Mouse (Mus musculus): ENCODE results near the gene Ltbp2.
A peak's percentile ranks its signal among the peaks of the same experiment; 100 is the strongest.

Ltbp2 gene

GRCm38 (mm10) chr12:84876481-84877121, at the start of gene Ltbp2:
Gene Ltbp2 (minus strand): TSS chr12:84876532.
- peak; percentile 95 for DNase-seq

DNA sequence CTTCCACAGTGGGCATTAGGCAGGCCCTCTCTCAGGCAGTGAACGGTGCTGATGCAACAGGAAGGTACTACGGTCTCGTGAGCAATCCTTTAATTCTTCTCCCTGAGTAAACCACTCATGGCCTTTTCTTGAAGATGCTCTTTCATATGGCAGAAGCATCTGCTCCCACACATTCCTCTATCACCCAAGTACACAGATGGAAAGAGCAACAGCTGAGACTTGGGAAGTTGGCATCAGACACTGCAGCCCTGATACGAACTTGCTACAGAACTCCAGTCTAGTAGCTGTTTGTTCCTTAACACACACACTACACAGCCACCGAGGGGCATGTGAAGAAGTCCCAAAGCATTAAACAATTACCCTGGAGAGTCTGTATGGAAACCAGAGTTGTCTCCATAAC, 48.0 kb upstream of the Ltbp2 start:
- DNase-seq: no peak

DNA sequence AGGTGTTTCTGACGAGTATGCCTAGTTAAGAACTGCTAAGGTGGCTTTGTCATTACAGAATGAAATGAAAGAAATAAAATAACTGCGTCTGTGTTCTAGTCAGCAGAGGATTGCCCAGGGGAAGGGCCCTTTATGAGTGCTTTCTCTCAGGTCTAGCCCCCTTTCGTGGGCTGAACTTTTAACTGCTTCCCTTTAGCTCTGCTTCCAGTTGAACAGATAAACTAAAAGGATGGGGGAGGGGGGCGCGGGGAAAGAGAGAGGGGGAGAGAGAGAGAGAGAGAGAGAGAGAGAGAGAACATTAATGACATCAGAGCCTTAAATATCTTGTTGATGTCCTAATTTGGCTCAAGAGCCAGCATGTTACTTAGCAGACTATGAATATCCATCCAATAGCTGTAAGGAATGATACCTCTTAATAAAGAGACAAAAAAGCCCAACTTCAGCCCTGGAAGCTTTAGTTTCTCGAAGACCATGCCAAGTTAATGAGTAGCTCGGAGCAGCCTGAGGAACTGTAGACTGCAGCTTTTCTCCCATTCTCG, 45.6 kb upstream of the Ltbp2 start:
- no peak for DNase-seq

DNA sequence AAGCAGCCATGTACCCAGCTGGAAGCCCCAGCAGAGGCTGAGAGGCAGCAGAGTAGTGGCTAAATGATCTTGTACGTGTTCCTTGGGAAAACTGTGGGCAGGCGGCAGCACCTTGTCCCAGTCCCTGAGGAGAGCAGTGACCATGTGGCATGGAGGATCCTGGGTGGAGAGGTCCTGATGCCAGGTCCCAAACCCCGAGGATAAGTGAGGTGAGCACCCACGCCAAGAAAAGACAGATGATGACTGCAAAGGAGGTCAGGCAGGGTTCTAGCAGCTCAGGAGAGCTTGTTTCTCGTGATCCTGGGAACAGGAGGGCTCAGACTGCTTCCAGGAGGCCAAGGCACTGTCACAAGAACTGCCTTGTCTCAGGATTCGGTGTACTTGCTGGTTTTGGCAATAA, 42.5 kb upstream of the Ltbp2 start:
- no peak for DNase-seq

GRCm38 (mm10) chr12:84917799-84918198, 41.5 kb upstream of the Ltbp2 start:
- no peak for DNase-seq

GRCm38 (mm10) chr12:84914959-84915358, 38.6 kb upstream of the Ltbp2 start:
- DNase-seq: peak; percentile 48

GRCm38 (mm10) chr12:84912652-84913104, 36.3 kb upstream of the Ltbp2 start:
- peak; percentile 13 for DNase-seq

- no peak for DNase-seq
Measured at GRCm38 (mm10) chr12:84911640-84912039, 35.3 kb upstream of the Ltbp2 start.

DNA sequence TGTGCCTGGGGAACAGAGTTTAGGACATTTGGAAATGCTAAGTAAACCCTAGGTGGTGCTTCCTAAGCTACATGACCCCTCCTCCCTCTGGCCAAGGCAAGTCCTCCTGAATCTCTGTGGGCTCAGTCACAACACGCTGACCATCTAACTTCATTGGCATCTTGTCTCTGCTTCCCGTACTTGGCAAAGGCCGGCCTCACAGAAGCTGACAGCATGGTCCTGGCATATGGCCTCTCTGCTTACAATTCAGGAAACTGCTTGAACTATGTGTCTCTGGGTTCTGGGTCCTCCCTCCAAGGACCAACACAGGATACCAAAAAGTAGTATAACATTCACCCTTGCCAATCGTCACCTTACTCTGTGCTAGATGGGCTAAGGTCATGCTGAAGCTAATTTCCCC, 33.7 kb upstream of the Ltbp2 start:
- DNase-seq: no peak

GRCm38 (mm10) chr12:84907627-84908480, 31.5 kb upstream of the Ltbp2 start:
- DNase-seq: peak; percentile 51

DNA sequence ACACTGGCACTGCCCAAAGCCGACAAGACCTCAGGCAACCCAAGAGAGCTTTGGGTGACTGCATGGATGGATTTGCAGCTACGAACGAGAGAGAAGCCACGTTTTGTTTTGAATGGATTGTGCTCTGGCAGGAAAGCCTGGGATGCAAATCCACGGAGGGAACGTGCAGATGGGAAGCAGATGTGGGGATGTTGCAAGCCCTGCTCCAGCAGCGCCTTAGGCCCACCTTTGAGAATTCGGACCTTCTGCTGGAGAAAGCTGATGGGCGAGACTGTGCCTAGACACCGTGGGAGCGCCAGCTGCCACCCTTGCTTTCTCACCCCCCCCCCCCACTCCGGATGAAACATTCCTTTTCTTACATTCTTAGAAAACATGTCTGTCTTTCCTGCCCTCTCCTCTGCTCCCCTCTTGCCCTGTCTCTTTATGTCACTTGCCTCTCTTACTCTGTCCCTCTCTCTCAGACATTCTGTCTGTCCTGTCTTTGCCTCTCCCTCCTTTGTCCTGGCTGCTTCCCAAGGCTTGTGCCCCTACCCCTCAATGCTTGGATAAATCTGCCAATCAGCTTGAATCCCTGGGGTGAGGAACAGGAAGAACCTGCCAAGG, 30.8 kb upstream of the Ltbp2 start:
- peak; percentile 11 for DNase-seq

GRCm38 (mm10) chr12:84904399-84904798, 28.1 kb upstream of the Ltbp2 start:
- no peak for DNase-seq

DNA sequence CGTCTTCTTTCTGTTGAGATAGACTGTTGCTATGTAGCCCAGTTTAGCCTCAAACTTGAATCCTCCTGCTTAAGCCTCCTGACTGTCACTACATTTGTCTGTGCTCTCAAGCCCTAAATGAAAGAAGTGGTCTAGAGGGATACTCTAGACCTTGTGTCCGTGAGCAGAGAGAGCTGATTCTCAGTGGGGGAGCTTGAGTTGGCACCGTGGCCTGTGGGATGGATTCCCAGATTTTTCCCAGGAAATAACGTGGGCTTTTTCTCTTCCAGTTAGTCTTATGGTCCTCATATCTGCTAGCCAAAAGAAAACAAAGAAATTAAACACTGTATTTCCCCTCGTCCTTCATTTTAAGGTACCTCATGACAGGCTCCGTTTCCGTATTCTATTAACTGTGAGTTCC, 24.0 kb upstream of the Ltbp2 start:
- no peak for DNase-seq

DNA sequence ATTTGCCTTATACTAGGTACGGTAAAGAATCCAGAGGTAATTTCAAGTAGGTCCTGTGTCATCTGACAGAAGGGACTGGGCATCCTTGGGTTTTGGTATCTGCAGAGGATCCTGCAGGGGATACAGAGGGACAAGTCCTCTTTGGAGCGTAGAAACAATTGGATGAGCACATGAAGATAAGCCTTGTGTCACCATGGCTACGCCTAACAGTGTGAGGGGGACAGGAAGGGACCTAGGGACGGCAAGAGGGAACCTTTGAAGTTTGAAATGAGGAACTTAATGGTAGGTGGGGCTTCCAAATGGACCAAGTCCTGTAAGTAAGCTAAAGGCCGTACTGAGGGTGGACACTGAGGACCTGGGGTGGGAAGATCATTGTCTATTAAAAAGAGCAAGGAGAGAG, 21.0 kb upstream of the Ltbp2 start:
- DNase-seq: no peak

- DNase-seq: peak; percentile 47
Measured at GRCm38 (mm10) chr12:84896235-84896634, 19.9 kb upstream of the Ltbp2 start.

DNA sequence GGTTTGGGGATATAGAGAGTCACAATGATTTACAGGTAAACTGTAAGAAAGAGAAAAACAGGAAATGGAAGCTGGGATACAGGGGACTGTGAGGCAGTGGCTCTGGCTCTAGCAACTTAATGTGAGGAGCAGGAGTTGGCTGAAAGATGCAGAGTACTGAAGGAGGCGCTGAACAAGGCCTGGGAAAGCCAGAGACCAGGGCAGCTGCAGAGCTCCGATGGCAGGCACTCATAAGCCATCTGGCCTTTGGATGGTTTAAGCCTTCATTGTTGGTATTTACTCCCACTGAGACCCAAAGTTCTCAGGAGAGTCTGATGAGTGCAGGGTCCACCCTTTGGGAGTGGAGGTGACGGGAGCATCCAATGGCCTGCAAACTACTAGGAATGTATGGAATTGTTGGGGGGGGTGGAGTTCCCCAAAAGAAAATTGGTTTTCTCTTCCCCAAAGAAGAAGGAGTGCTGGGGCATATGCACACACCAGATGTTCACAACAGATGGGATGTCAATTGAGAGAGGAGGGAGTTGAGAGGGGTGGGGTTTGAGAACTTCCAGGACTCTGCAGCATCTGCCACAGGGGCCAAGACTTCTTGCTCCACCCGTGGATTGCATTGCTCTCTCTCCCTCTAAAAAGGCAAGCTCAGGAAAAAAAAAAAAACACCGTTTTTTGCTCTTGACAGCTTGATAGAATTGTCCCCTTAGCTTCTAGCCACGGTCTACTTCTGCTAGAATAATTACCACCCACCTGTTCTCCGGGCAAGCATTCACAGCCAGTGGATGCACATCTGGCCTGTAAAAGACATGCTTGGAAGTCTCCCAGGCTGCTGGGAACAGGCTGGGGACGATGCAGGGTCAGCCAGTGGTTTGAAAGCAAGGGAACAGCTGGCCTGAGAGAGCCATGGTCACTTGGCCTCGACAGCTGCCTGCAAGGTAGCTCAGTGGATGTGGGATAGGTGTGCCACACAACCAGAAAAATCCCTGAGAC, 17.6 kb upstream of the Ltbp2 start:
- no peak for DNase-seq

- DNase-seq: no peak
Measured at GRCm38 (mm10) chr12:84890289-84890688, 14.0 kb upstream of the Ltbp2 start.

DNA sequence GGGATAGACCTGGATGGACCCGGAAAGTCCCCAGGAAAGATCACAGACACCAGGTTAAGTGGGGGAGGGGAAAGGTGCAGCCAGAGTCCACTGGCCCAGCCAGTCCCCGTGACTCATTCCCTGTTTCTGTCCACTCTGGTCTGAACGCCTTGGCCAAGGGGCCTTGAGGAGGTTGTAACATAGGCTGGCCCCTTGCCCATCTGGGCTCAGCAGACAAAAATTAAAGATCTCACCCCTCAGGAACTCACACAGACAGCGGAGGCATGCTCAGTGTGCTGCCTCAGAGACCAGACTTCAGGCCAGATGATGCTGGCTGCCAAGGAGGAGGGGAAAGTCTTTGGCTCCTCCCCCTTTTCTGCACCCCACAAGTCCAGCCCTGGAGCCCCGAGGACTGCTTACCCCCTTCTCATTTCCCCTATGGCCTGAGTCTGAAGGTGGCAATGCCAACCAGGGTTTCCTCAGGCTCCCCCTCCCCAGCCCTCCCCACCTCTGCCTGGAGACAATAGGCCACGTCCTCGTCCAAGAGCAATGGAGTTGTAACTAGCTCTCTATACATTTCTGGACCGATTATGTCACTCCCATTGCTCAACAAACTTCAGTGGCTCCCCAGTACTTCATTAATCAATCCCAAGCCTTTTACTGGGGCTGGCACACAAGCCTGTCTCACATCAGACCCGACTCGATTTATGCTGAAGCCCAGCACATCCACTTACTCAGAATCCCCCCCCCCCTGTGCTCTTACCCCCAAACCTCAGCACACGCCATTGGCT, 9.0 kb upstream of the Ltbp2 start:
- peak; percentile 44 for DNase-seq

DNA sequence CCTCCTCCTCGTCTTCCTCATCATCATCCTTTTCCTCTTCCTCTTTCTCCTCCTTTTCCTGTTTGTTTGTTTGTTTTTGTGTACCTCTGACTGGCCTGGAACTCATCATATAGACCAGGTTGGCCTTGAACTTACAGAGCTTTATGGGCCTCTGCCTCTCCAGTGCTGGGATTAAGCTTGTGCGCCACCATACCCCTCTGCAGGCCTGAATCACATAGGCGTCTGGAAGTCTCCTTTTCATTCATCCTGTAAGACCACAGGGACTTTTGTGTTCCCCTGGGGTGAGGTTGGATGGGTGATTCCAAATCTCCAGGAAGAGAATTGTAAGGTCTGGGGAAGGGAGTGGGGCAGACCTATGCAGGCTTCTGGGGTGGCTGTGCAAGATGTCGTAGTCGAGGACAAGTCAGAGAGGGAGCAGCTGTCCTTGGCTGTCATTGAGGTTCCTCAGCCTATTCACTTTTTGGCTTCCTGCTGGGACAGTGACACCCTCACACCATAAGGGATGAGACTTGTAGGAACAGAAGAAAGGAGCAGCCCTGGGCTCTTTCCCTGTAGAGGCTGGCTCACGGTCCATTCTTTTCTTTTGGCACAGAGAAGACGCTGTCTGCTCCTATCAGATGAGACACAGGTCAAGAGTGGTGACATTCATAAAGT, 8.2 kb upstream of the Ltbp2 start:
- no peak for DNase-seq

GRCm38 (mm10) chr12:84882796-84883195, 6.5 kb upstream of the Ltbp2 start:
- DNase-seq: no peak

DNA sequence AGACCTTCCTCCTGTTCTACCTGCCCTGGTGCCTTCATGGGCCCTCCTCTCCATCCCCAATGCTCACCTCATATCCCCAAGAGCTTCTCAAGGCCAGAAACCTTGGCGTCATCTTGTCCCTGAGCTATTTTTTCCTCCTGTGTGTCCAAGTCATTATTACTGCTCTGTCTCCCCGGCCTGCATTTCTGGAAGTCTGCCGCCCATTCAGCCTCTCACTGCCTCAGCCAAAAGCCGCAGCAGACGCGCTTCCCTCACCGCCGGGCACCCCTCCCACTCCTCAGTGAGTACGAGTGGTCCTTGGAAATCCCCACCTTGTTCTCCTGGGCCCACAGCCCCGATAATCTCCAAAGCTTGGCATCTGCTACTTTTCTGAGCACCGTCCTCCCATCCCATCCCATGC, 3.8 kb upstream of the Ltbp2 start:
- no peak for DNase-seq

Data from lung, postnatal 36 days (tissue).